Mouse (Mus musculus) lung, postnatal 14 days (tissue): ENCODE measurements around the gene Eml6.
A peak's percentile ranks its signal among the peaks of the same experiment; 100 is the strongest.

ENCODE experiments used
- DNase-seq: peaks from one replicate; pipeline ENCODE4 v3.0.0; 2021

Gene Eml6

GRCm38 (mm10) chr11:29746203-29746602 is 279.6 kb downstream of the Eml6 start:
- no peak for DNase-seq

- no peak for DNase-seq
These were observed 280.3 kb downstream of the Eml6 start for GRCm38 (mm10) chr11:29745513-29745912.

GRCm38 (mm10) chr11:29744760-29745430 is 280.9 kb downstream of the Eml6 start:
- DNase-seq, result no peak

- no peak for DNase-seq
These were observed 286.1 kb downstream of the Eml6 start for GRCm38 (mm10) chr11:29739752-29740151.

- DNase-seq, result no peak
These were observed 297.9 kb downstream of the Eml6 start for GRCm38 (mm10) chr11:29727901-29728300.

- DNase-seq, result no peak
These were observed 300.2 kb downstream of the Eml6 start for GRCm38 (mm10) chr11:29725610-29726009.

- DNase-seq, result no peak
These were observed 300.7 kb downstream of the Eml6 start for GRCm38 (mm10) chr11:29725167-29725566.

GRCm38 (mm10) chr11:29724213-29724612 is 301.6 kb downstream of the Eml6 start:
- no peak for DNase-seq

- DNase-seq, result no peak
These were observed 306.2 kb downstream of the Eml6 start for GRCm38 (mm10) chr11:29719597-29719996.

- peak; percentile 4 for DNase-seq
These were observed 307.3 kb downstream of the Eml6 start for GRCm38 (mm10) chr11:29718541-29718940.

- no peak for DNase-seq
These were observed 310.3 kb downstream of the Eml6 start for GRCm38 (mm10) chr11:29715499-29715898.

- peak; percentile 35 for DNase-seq
These were observed 311.0 kb downstream of the Eml6 start for GRCm38 (mm10) chr11:29714789-29715188.

- no peak for DNase-seq
These were observed 311.7 kb downstream of the Eml6 start for GRCm38 (mm10) chr11:29714114-29714513.

- no peak for DNase-seq
These were observed 316.3 kb downstream of the Eml6 start for GRCm38 (mm10) chr11:29709512-29709911.

- DNase-seq, result no peak
These were observed 319.0 kb downstream of the Eml6 start for GRCm38 (mm10) chr11:29706845-29707244.

GRCm38 (mm10) chr11:29705263-29705662 is 320.6 kb downstream of the Eml6 start:
- no peak for DNase-seq

GRCm38 (mm10) chr11:29702721-29703120 is 323.1 kb downstream of the Eml6 start:
- peak; percentile 6 for DNase-seq

GRCm38 (mm10) chr11:29694754-29695153 is 331.1 kb downstream of the Eml6 start:
- no peak for DNase-seq

GRCm38 (mm10) chr11:29693576-29694410 is 332.0 kb downstream of the Eml6 start:
- DNase-seq, result peak; percentile 88
